Mouse (Mus musculus) heart, postnatal 0 days (tissue): ENCODE data around the gene Tmem74b. TPM values are rescaled to one million over a fixed set of nuclear protein-coding genes. Genes with fewer than 3 reads are reported as not detected.
A peak's percentile ranks its signal among the peaks of the same experiment; 100 is the strongest.

Source experiments
- ATAC-seq: fragments of 200-750 bp; cut with Nextera tagmentation; 2 replicates; pipeline ENCODE4 v1.8.0; 2017; ENCODE audit warnings: low read depth, moderate number of reproducible peaks, moderate library complexity; ENCODE audit not compliant: insufficient read depth
- DNase-seq: peaks from one replicate; pipeline ENCODE4 v3.0.0-alpha.2; 2016; ENCODE audit warnings: low spot score
- H3K27ac ChIP-seq: fragments of 300-500 bp; sonication (generic); 2 replicates; pipeline ENCODE4 v1.5.1; 2014; ENCODE audit warnings: low read depth, mild to moderate bottlenecking
- H3K27me3 ChIP-seq: fragments of 300-500 bp; sonication (generic); 2 replicates; pipeline ENCODE4 v1.6.1; 2014; ENCODE audit warnings: low read length, mixed read lengths; ENCODE audit not compliant: control insufficient read depth, insufficient read depth
- H3K36me3 ChIP-seq: fragments of 300-500 bp; sonication (generic); replicated peaks from 2 replicates; pipeline ENCODE4 v1.6.1; 2014; ENCODE audit warnings: low read length, mixed read lengths; ENCODE audit not compliant: control insufficient read depth, insufficient read depth
- H3K4me1 ChIP-seq: fragments of 300-500 bp; sonication (generic); 2 replicates; pipeline ENCODE4 v1.6.1; 2014; ENCODE audit warnings: antibody characterized with exemption; ENCODE audit not compliant: control insufficient read depth, insufficient read depth
- H3K4me2 ChIP-seq: fragments of 300-500 bp; sonication (generic); 2 replicates; pipeline ENCODE4 v1.6.1; 2014; ENCODE audit warnings: low read depth, mild to moderate bottlenecking, low read length, moderate library complexity
- H3K4me3 ChIP-seq: fragments of 300-500 bp; sonication (generic); 2 replicates; pipeline ENCODE4 v1.5.1; 2014; ENCODE audit warnings: low read depth, low read length
- H3K9ac ChIP-seq: fragments of 300-500 bp; sonication (generic); replicated peaks from 2 replicates; pipeline ENCODE4 v1.6.1; 2014; ENCODE audit warnings: low read depth, low read length, mixed read lengths
- H3K9me3 ChIP-seq: fragments of 300-500 bp; sonication (generic); replicated peaks from 2 replicates; pipeline ENCODE4 v1.6.1; 2016; ENCODE audit warnings: low read length; ENCODE audit not compliant: control insufficient read depth
- CTCF ChIP-seq: IDR thresholded peaks from 2 replicates; pipeline ENCODE4 v1.5.1; 2016; ENCODE audit warnings: antibody characterized with exemption, control low read depth, low read depth
- EP300 ChIP-seq: IDR thresholded peaks from 2 replicates; pipeline ENCODE4 v1.6.1; 2016; ENCODE audit warnings: antibody characterized with exemption, low read depth
- WGBS: fragments of 180-500 bp; shearing (Covaris S2); extraction: QIAGEN DNeasy Blood & Tissue Kit; methylation state at CpG from one replicate; pipeline ENCODE4 v1.1.7; 2014; 5-methylcytosine and 5-hydroxymethylcytosine counted together
- polyA plus RNA-seq: library from polyadenylated mRNA; unstranded; fragments of >200 nt; fragmentation: Nextera tagmentation; extraction: Ambion mirVana; gene quantifications from 2 replicates; pipeline ENCODE4 v1.2.1, GENCODE M21; 2015
- total RNA-seq: library from RNA; depleted of rRNA; stranded (reverse); fragments of >200 nt; gene quantifications from 2 replicates; pipeline ENCODE4 v1.2.3, GENCODE M21; 2014; ENCODE audit warnings: low replicate concordance

The Tmem74b gene
- total and polyA plus RNA-seq, 2 experiments from 2014 or later, result 1.6 to 3.6 TPM

DNA sequence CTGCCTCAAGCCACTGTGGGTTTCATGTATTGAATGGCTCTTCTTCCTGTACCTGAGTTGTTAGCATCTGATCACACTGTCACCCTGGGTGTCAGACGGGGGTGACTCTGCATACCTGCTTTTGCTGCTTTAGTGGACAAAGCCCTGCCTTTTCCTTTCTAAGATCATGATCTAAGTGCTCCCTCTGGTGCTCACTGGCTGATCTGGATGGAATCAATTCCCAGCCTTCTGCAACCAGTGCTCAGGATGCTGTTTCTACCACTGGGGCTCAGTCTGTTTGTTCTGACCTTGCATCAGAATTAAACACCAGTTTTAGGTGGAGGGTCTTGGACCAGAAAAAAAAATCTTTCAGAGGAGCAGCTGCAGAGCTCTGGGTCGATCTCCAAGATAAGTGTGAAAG is 25.6 kb upstream of the Tmem74b start:
- no peak overlapping the region for H3K9ac ChIP-seq
- DNase-seq, result no peak
- 49% methylated on average over 2 of the region's 2 CpGs for WGBS

DNA sequence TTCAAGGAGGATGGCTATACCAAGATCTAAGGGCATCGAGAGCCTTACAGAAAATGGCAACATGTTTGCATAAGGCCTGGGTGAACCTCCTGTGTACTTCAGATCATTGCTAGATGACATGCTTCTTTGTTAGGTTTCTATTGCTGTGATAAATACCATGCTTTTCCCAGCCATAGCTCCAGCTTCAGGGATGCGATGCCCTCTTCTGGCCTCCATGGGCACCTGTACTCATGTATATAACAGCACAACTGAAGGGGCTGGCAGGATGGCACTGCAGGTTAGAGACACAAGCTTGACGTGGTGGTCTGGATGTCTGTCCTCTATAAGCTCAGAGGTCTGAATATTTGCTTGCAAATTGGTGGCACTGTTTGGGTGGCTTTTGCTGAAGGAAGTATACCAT is 19.5 kb upstream of the Tmem74b start:
- no peaks in the 10 kb centered on the region for H3K36me3 ChIP-seq
- no peak overlapping the region for H3K4me3 ChIP-seq
- H3K4me1 ChIP-seq, result no peaks in the 10 kb centered on the region
- 59% methylated on average over 3 of the region's 3 CpGs for WGBS
- ATAC-seq (no peak), DNase-seq (peak; percentile 22)
- H3K9me3 ChIP-seq, result no peaks in the 10 kb centered on the region
- H3K27ac ChIP-seq, result no peak overlapping the region
- peak; percentile 62 for TF ChIP-seq CTCF
- TF ChIP-seq EP300, result no peak
- 0 out of 2 replicates have a peak, but pooled peaks cover 4% of the 10 kb centered on the region for H3K27me3 ChIP-seq
- H3K9ac ChIP-seq, result no peak overlapping the region
- H3K4me2 ChIP-seq, result no peak overlapping the region

More for the DNA sequence above, 25.6 kb upstream of the Tmem74b start:
- no peaks in the 10 kb centered on the region for H3K9me3 ChIP-seq
- no peaks in the 10 kb centered on the region for H3K27me3 ChIP-seq
- TF ChIP-seq CTCF (no peak), EP300 (no peak)
- no peak for ATAC-seq
- H3K4me3 ChIP-seq, result no peak overlapping the region
- H3K4me2 ChIP-seq, result no peak overlapping the region
- no peak overlapping the region for H3K27ac ChIP-seq
- H3K36me3 ChIP-seq, result no peaks in the 10 kb centered on the region
- H3K4me1 ChIP-seq, result no peaks in the 10 kb centered on the region

GRCm38 (mm10) chr2:151682976-151683375 is 18.8 kb upstream of the Tmem74b start:
- no peak overlapping the region for H3K27ac ChIP-seq
- no peak overlapping the region for H3K9ac ChIP-seq
- 77% methylated on average over 4 of the region's 4 CpGs for WGBS
- H3K36me3 ChIP-seq, result no peaks in the 10 kb centered on the region
- no peaks in the 10 kb centered on the region for H3K9me3 ChIP-seq
- 0 out of 2 replicates have a peak, but pooled peaks cover 4% of the 10 kb centered on the region for H3K27me3 ChIP-seq
- TF ChIP-seq CTCF (no peak), EP300 (no peak)
- no peak overlapping the region for H3K4me2 ChIP-seq
- no peaks in the 10 kb centered on the region for H3K4me1 ChIP-seq
- no peak for ATAC-seq
- DNase-seq, result no peak
- no peak overlapping the region for H3K4me3 ChIP-seq

- ATAC-seq, result peak; percentile 72
- peak; percentile 16 for DNase-seq
- 0 out of 2 replicates have a peak, but pooled peaks cover 4% of the 10 kb centered on the region for H3K4me1 ChIP-seq
- H3K4me2 ChIP-seq, result peak overlapping the region; percentile 100
- no peaks in the 10 kb centered on the region for H3K9me3 ChIP-seq
- peak overlapping the region; percentile 64 for H3K4me3 ChIP-seq
- TF ChIP-seq EP300 (no peak), CTCF (0 out of 2 replicates have a peak, but pooled peaks have one; percentile 12)
- no peak overlapping the region for H3K27ac ChIP-seq
- H3K27me3 ChIP-seq, result peaks cover 38% of the 10 kb centered on the region
- H3K9ac ChIP-seq, result peak overlapping the region; percentile 70
- H3K36me3 ChIP-seq, result no peaks in the 10 kb centered on the region
- under 1% methylated on average over 61 of the region's 97 CpGs for WGBS
Observed at GRCm38 (mm10) chr2:151702146-151702850, 490 bp downstream of the Tmem74b start.

- H3K36me3 ChIP-seq, result no peaks in the 10 kb centered on the region
- ATAC-seq, result 0 out of 2 replicates have a peak, but pooled peaks have one; percentile 34
- DNase-seq, result no peak
- 0 out of 2 replicates have a peak, but pooled peaks cover 4% of the 10 kb centered on the region for H3K4me1 ChIP-seq
- TF ChIP-seq CTCF (no peak), EP300 (no peak)
- H3K27ac ChIP-seq, result no peak overlapping the region
- peak overlapping the region; percentile 100 for H3K4me2 ChIP-seq
- peak overlapping the region; percentile 70 for H3K9ac ChIP-seq
- WGBS, result 3% methylated on average over 14 of the region's 17 CpGs
- H3K9me3 ChIP-seq, result no peaks in the 10 kb centered on the region
- H3K4me3 ChIP-seq, result peak overlapping the region; percentile 64
- peaks cover 38% of the 10 kb centered on the region for H3K27me3 ChIP-seq
Observed at GRCm38 (mm10) chr2:151702851-151703190, 1.0 kb downstream of the Tmem74b start.
